Mouse (Mus musculus): Measurements from ENCODE around the gene Efcab6. TPM values are rescaled to one million over a fixed set of nuclear protein-coding genes. Genes with fewer than 3 reads are reported as not detected.

The Efcab6 gene
- polyA plus RNA-seq, 2 experiments = not detected

DNA sequence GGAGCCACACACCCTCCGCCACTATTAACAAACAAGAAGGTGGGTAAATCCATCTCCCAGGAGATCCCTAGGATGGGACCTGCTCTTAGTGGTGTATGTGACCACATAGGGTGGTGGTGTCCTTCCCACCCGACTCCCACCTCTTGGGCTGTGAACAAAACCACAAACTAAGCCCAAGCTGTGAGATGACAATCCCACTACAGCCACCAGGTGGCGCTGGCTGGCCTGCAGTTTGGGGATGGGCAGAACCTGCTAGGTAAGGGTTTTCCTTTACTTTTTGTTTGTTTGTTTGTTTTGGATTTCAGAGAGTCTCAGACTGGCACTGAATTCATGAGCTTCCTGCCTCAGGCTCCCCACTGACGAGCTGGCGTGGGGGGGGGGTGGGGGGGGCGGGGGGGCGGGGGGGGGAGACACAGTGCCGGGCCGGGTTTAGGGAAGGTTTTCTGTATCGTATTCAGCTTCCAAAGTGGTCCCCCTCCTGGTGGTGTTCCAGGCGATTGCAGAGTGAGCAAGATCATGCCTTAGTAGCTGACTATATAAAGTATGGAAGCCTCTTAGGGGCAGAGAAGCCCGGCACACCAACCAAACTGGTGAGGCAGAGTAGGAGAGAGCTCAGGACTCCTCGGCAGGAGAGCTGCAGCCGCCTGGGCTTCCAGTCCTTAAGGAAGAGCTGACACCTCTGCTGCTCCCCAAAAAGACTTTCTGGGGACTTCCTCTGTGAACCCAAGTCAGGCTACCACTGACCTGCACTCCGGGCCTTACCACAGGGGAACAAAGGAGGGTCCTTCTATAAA, 8.9 kb upstream of the Efcab6 start:
- Histone ChIP-seq H3K4me1 (replicated peaks; ENCODE audit: control insufficient read depth in 2 of 2, insufficient read depth in 2 of 2, low read length in 1 of 2) (no peaks in the 10 kb centered on the region), H3K9me3 (ENCODE audit: control insufficient read depth, low read length) (no peaks in the 10 kb centered on the region), H3K27me3 (ENCODE audit: control insufficient read depth, insufficient read depth, low read length) (peaks cover 9% of the 10 kb centered on the region), H3K4me3 (ENCODE audit: insufficient read depth in 1 of 2, low read depth in 2 of 2, low read length in 2 of 2) (no peak overlapping the region), H3K4me2 (ENCODE audit: low read depth) (no peak overlapping the region), H3K36me3 (replicated peaks; ENCODE audit: control insufficient read depth, insufficient read depth, low read depth) (no peaks in the 10 kb centered on the region), H3K9ac (replicated peaks) (no peak overlapping the region), H3K27ac (no peak overlapping the region)
- DNase-seq (ENCODE audit: low read depth in 3 of 3, low spot score in 3 of 3) (peak in 1 of 3 experiments; percentile 9), ATAC-seq (ENCODE audit: insufficient read depth) (no peak)
- TF ChIP-seq CTCF (IDR thresholded peaks at IDR 0.05; ENCODE audit: low read depth) (peak; percentile 94), EP300 (IDR thresholded peaks at IDR 0.05; ENCODE audit: low read depth) (no peak)
- WGBS (ENCODE audit: insufficient replicate concordance) = 10% methylated on average over 15 of the region's 15 CpGs

DNA sequence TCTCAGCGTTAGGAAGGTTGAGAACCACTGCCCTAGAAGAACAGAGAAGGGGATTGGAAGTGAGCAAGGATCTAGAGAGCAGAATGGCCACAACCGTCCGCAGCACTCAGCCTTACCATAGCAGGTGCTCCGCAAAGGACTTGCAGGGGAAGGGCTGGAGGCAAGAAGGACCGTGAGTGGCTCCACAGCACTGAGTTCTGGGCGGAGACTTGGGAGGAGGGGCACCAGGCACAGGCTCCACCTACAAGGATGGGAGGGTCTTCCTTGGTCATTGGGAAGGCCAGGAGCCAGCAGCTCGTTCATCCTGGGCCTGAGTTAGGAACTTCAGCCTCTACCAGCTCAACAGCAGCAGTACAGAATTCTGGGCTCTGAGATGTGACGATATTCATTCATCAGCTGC, 7.9 kb upstream of the Efcab6 start:
- no peak for DNase-seq (ENCODE audit: low read depth in 3 of 3, low spot score in 3 of 3)
- WGBS (ENCODE audit: insufficient replicate concordance) = 18% methylated on average over 8 of the region's 8 CpGs

DNA sequence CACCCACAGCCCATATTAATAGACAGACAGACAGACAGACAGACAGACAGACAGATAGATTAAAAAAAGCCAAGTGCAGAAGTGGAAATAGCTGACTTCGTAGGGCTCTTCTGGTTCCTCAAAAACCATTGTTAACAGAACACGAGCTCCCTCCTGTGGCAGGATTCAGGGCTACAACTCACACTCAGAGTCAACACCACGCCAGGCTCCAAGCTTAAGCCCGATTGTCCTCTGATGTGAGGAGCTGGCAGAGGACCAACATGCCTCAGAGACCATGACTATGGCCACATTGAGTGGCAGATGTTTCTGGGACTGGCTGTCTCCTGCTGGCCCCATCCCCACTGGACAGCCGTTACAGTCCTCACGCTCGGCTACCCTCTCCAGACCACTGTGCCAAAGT, 7.0 kb upstream of the Efcab6 start:
- H3K27ac ChIP-seq = no peak overlapping the region
- no peak overlapping the region for H3K4me2 ChIP-seq (ENCODE audit: low read depth)
- H3K4me1 ChIP-seq (replicated peaks; ENCODE audit: control insufficient read depth in 2 of 2, insufficient read depth in 2 of 2, low read length in 1 of 2) = no peaks in the 10 kb centered on the region
- H3K9ac ChIP-seq (replicated peaks) = no peak overlapping the region
- no peak for ATAC-seq (ENCODE audit: insufficient read depth)
- no peak overlapping the region for H3K4me3 ChIP-seq (ENCODE audit: insufficient read depth in 1 of 2, low read depth in 2 of 2, low read length in 2 of 2)
- 28% methylated on average over 7 of the region's 7 CpGs for WGBS (ENCODE audit: insufficient replicate concordance)
- H3K9me3 ChIP-seq (ENCODE audit: control insufficient read depth, low read length) = no peaks in the 10 kb centered on the region
- TF ChIP-seq EP300 (IDR thresholded peaks at IDR 0.05; ENCODE audit: low read depth) (no peak), CTCF (IDR thresholded peaks at IDR 0.05; ENCODE audit: low read depth) (peak; percentile 52)
- H3K36me3 ChIP-seq (replicated peaks; ENCODE audit: control insufficient read depth, insufficient read depth, low read depth) = no peaks in the 10 kb centered on the region
- peak in 1 of 3 experiments; percentile 9 for DNase-seq (ENCODE audit: low read depth in 3 of 3, low spot score in 3 of 3)
- H3K27me3 ChIP-seq (ENCODE audit: control insufficient read depth, insufficient read depth, low read length) = peaks cover 9% of the 10 kb centered on the region

More for the DNA sequence above, 7.9 kb upstream of the Efcab6 start:
- H3K9me3 ChIP-seq (ENCODE audit: control insufficient read depth, low read length) = no peaks in the 10 kb centered on the region
- H3K27me3 ChIP-seq (ENCODE audit: control insufficient read depth, insufficient read depth, low read length) = peaks cover 9% of the 10 kb centered on the region
- no peak overlapping the region for H3K27ac ChIP-seq
- no peak for ATAC-seq (ENCODE audit: insufficient read depth)
- no peak overlapping the region for H3K9ac ChIP-seq (replicated peaks)
- H3K4me3 ChIP-seq (ENCODE audit: insufficient read depth in 1 of 2, low read depth in 2 of 2, low read length in 2 of 2) = no peak overlapping the region
- H3K4me2 ChIP-seq (ENCODE audit: low read depth) = no peak overlapping the region
- no peaks in the 10 kb centered on the region for H3K36me3 ChIP-seq (replicated peaks; ENCODE audit: control insufficient read depth, insufficient read depth, low read depth)
- TF ChIP-seq EP300 (IDR thresholded peaks at IDR 0.05; ENCODE audit: low read depth) (no peak), CTCF (IDR thresholded peaks at IDR 0.05; ENCODE audit: low read depth) (no peak)
- H3K4me1 ChIP-seq (replicated peaks; ENCODE audit: control insufficient read depth in 2 of 2, insufficient read depth in 2 of 2, low read length in 1 of 2) = no peaks in the 10 kb centered on the region

DNA sequence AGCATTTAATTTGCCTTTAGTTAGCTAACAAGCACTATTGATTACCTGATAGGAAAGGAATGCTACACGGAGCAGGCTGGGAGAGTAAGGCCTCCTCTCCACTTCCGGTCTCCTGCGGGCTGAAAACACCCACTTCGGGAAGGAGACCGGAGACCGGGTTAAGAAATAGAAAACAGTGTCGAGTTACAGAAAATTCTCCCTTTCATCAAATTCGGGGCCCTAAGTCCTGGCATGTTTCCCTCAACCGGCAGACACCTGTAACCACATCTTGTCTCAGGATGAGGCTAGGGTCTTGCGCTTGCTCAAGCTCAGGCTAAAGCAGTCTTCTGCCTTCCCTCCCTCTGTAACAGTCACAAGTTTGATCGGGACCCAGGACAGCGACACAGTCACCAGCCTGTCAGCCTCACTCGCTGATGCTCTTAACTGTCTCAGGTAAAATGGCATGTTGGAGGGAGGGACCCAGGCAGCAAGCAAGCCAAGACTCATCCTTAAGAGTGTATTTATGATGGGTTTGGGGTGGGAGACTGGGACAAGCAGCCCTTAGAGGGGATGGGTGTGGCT, 5.0 kb upstream of the Efcab6 start:
- no peak for DNase-seq (ENCODE audit: low read depth in 3 of 3, low spot score in 3 of 3)
- Histone ChIP-seq H3K4me3 (ENCODE audit: insufficient read depth in 1 of 2, low read depth in 2 of 2, low read length in 2 of 2) (no peak overlapping the region), H3K4me1 (replicated peaks; ENCODE audit: control insufficient read depth in 2 of 2, insufficient read depth in 2 of 2, low read length in 1 of 2) (no peaks in the 10 kb centered on the region), H3K27me3 (ENCODE audit: control insufficient read depth, insufficient read depth, low read length) (peaks cover 10% of the 10 kb centered on the region), H3K4me2 (ENCODE audit: low read depth) (no peak overlapping the region), H3K27ac (no peak overlapping the region), H3K9me3 (ENCODE audit: control insufficient read depth, low read length) (no peaks in the 10 kb centered on the region), H3K36me3 (replicated peaks; ENCODE audit: control insufficient read depth, insufficient read depth, low read depth) (no peaks in the 10 kb centered on the region), H3K9ac (replicated peaks) (no peak overlapping the region)
- ATAC-seq (ENCODE audit: insufficient read depth) = no peak
- no peak for TF ChIP-seq CTCF (IDR thresholded peaks at IDR 0.05; ENCODE audit: low read depth)
- TF ChIP-seq EP300 (IDR thresholded peaks at IDR 0.05; ENCODE audit: low read depth) = no peak
- 3% methylated on average over 13 of the region's 13 CpGs for WGBS (ENCODE audit: insufficient replicate concordance)

DNA sequence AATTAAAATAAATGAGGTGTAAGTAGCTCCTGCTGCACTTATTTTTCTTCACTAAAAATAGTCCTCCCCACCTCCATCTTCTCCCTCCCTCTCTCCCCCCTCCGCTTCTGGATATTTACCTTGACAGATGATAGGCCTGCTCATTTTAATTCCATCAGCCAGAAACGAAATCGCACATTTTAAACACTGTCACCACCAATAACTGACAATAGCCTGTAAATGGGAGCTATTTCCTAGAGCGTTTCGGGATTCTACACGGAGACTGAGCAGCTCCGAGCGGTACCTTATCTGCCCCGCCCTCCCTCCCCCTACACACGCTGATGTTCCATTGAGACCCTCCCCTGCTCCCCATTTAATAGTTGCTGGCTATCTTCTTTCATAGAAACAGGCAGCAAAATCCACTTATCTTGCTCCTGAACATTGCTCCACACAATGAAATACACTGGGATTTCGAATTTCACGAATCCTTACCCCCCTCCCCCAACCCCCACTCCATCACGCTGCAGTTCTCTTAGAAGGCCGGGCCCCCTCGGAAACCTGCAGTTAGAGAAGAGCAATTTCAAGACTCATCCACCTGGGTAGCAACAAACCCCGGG, 4.4 kb upstream of the Efcab6 start:
- no peak for TF ChIP-seq EP300 (IDR thresholded peaks at IDR 0.05; ENCODE audit: low read depth)
- TF ChIP-seq CTCF (IDR thresholded peaks at IDR 0.05; ENCODE audit: low read depth) = no peak
- Histone ChIP-seq H3K36me3 (replicated peaks; ENCODE audit: control insufficient read depth, insufficient read depth, low read depth) (no peaks in the 10 kb centered on the region), H3K9ac (replicated peaks) (no peak overlapping the region), H3K9me3 (ENCODE audit: control insufficient read depth, low read length) (no peaks in the 10 kb centered on the region), H3K4me3 (ENCODE audit: insufficient read depth in 1 of 2, low read depth in 2 of 2, low read length in 2 of 2) (no peak overlapping the region), H3K4me2 (ENCODE audit: low read depth) (no peak overlapping the region), H3K4me1 (replicated peaks; ENCODE audit: control insufficient read depth in 2 of 2, insufficient read depth in 2 of 2, low read length in 1 of 2) (no peaks in the 10 kb centered on the region), H3K27me3 (ENCODE audit: control insufficient read depth, insufficient read depth, low read length) (peaks cover 15% of the 10 kb centered on the region), H3K27ac (no peak overlapping the region)
- 9% methylated on average over 16 of the region's 16 CpGs for whole genome bisulfite sequencing (ENCODE audit: insufficient replicate concordance)
- ATAC-seq (ENCODE audit: insufficient read depth) (no peak), DNase-seq (ENCODE audit: low read depth in 3 of 3, low spot score in 3 of 3) (no peak)
